Mouse (Mus musculus): ENCODE measurements around the gene Efna3.

- no peak for TF ChIP-seq CTCF (IDR thresholded peaks at IDR 0.05; ENCODE audit: borderline replicate concordance, extremely low read depth, insufficient read depth, insufficient read length)
- no peak for TF ChIP-seq POLR2A (IDR thresholded peaks at IDR 0.05; ENCODE audit: borderline replicate concordance, extremely low read depth, insufficient read depth, insufficient read length, poor library complexity, severe bottlenecking)
These were observed 38.5 kb downstream of the Efna3 start for GRCm38 (mm10) chr3:89284261-89284660.
